Mouse (Mus musculus) brain, adult 2 months (tissue): ENCODE measurements at regions not wholly inside any gene's neighbourhood (a gene's known extent, or its start where the extent isn't known, plus 50 kb on each side); places are given as distances from the start of the nearest gene placed in this dataset.
"Not testable (repeated sequence)": the region's sequence is repeated elsewhere in the genome, so short reads cannot be mapped to it uniquely, and the experiment has no call there.

Experiments used
- DNase-seq: peaks from one replicate; pipeline ENCODE4 v3.0.0; 2011; ENCODE audit warnings: low read depth, low spot score

- DNase-seq, result peak; percentile 42
Measured at GRCm38 (mm10) chr17:82377176-82377592, 639.0 kb upstream of the Slc8a1 start.

GRCm38 (mm10) chr17:82367876-82368275 is 629.7 kb upstream of the Slc8a1 start:
- no peak for DNase-seq

DNA sequence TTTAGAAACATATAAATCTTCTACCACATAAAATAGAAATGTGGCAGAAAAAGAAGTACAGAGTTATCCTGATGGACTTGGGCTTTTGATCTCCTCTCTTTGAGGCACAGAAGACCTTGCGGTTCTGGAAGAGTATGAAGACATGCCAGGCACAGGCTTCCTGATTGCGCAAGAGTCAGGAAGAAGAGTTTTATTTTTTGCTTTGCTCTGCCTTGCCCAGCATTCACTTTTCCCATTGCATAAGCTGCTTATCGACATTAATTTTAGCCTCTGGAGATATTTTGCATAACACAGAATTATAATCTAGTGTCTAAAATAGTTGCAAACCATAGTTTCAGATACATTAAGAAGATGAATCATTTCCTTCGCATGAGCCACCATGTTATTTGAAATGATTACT is 627.8 kb upstream of the Slc8a1 start:
- DNase-seq, result peak; percentile 58

DNA sequence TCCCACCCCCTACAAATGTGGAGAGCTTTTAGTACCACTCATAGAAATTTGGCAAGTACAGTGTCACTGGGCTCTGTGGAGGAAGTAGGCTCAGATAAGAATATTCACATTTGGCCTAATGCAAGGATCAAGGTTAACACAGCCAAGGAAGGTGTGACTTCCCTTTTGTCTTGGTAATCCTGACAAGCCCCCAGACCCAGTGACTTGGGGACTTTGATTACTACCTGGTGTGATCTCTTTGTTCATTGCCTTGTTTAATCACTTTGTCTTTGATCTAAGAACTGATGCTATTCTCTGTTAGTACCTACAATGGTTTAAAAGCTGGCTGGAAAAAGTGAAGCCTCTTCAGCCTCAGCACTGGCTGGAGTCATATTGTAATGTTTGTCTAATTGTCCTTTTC is 610.5 kb upstream of the Slc8a1 start:
- no peak for DNase-seq

DNA sequence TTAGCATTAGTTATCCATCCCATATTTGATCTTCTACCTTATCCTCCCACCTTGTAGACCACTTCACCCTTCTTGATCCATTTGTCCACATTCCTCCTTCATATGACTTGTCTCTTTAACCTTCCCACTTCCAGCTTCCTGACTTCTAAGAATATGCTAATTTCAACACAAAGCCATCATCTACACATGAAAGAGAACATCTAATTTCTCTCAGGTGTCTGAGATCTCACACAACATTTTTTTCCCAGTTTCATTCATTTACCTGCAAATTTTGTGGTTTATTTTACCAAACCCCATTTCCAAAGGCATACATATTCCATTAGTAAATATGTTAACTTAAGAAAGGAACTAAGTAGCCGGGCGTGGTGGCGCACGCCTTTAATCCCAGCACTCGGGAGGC is 593.3 kb upstream of the Slc8a1 start:
- no peak for DNase-seq

- DNase-seq, result no peak
Measured at GRCm38 (mm10) chr17:82312191-82312590, 574.0 kb upstream of the Slc8a1 start.

GRCm38 (mm10) chr17:82306347-82306746 is 568.2 kb upstream of the Slc8a1 start:
- DNase-seq, result peak; percentile 42

- DNase-seq, result no peak
Measured at GRCm38 (mm10) chr17:82277728-82278127, 539.6 kb upstream of the Slc8a1 start.

DNA sequence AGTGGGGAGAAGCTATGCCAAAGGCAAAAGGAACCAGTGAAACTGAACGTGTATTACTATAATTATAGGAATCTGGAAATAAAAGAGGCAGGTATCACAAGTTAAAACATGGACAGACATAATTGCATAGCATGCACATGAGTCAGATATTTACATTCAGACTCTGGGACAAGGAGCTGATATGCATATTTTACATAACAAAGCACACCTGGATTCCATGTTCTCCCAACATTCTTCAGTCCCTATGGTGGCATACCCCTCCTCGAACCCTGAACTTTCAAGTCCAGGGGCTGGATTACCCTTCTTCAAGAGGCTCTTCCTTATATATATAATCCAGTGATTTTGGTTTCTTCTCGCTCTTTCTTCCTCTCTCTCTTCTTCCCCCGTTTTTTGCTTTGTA is 535.8 kb upstream of the Slc8a1 start:
- DNase-seq, result no peak

DNA sequence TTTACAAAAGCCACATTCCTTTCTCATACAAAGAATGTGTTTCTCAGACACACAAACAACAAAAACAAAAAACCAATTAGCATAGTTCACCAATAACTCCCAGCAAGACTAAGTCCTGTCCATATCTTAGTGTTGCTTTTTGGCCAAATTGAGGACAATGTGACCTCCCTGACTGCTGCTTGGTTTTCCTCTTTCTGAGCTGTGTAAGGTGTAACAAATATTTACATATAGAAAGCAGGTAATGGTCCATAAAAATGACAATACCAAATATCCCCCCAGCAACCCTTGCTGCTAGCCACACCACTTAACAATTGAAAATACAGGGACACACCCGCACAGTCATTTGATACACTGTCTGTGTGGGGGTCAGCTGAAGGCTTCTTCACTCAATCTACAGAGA is 534.7 kb upstream of the Slc8a1 start:
- DNase-seq, result no peak

DNA sequence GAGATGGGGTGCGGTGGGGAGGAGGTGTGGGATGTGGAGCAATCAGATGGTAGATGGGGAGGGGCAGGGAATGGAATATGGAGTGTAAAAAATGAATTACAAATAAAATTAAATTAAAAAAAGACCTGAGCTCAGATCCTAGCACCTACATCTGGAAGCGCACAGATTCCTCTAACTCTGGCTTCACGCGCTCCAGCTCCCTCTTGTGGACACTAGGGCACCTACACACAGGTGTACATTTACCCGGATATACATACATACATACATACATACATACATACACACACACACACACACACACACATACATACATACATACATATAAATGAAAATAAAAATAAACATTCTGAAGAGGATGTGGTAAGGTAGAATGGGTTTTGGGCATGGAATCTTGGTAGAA is 528.7 kb upstream of the Slc8a1 start:
- not testable (repeated sequence) for DNase-seq

DNA sequence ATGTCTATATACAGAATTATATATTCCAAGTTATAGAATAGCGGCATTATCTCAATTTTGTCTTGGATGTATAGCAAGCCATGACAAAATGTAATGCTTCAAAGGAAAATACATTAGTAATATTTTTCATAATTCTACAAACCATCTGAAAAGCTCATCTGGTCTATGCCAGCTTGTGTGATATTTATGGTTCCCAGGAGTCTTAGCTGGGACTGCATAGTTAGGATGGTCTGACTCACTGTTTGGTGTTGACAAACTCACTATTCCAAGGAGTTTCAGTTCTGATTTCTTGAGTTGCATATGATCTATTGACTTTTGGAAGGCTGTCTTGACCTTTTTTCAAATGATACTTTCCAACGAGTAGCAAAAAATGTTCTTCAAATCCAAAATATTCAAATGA is 514.2 kb upstream of the Slc8a1 start:
- DNase-seq, result peak; percentile 31

GRCm38 (mm10) chr17:82251841-82252240 is 513.7 kb upstream of the Slc8a1 start:
- peak; percentile 20 for DNase-seq

DNA sequence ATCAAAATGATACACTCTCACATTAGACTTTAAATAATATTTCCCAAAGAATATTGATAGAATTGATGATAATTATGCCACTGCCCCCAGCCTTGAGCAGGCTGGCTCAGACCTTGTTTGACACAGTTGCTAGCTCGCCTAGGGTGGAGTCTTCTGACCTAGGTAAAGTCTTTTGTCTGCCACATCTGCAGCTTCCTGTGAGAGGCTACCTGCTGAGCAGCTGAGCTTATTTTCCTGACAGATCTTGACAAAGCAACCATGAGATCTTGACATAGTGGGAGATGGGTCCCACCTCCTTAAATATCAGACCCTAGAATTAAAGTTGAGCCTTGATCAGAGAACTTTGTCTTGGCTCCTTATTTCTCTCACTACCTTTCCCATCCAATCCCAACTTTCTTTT is 500.2 kb upstream of the Slc8a1 start:
- no peak for DNase-seq

- no peak for DNase-seq
Measured at GRCm38 (mm10) chr17:82237456-82237855, 499.3 kb upstream of the Slc8a1 start.

GRCm38 (mm10) chr17:82215728-82216623 is 477.8 kb upstream of the Slc8a1 start:
- DNase-seq, result no peak

- no peak for DNase-seq
Measured at GRCm38 (mm10) chr17:82199981-82200380, 461.8 kb upstream of the Slc8a1 start.

- no peak for DNase-seq
Measured at GRCm38 (mm10) chr17:82199031-82199642, 461.0 kb upstream of the Slc8a1 start.

DNA sequence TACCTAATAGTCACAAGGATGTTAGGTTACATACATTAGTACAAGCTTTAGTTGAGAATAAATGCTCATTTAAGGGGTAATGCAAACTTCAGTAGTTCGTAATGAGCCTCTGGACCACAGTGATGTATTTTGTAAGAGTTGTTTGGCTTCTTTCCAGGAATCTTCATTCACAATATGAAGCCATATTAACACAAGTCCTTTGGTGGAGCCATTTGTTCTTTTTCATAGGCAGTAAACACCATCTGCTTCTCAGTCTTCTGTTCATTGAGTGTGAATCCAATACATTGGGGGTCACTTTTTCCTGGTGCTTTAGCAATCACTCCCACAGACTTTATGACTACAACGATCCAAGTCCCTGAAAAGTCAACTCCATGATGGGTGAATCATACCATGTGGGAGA is 446.1 kb upstream of the Slc8a1 start:
- DNase-seq, result peak; percentile 26

GRCm38 (mm10) chr17:82171216-82171615 is 433.0 kb upstream of the Slc8a1 start:
- DNase-seq, result no peak

DNA sequence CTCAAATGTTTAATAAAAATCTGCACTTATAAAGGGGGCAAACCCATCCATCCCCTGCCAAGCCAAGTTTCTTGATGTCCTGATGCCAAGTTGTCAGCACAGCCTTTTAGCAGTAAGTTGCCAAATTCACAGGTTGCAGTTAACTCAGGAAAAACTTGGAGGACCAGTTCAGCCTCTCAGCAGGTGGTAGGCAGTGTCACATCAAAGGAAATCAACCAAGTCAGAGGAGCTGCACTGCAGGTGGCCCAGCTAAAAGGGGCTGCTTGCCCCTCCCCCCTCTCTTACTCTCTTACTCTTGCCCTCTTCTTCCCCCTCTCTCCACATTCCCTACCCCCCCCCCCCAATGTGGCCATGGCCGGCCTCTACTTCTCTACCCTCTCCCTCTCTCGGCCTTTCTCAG is 415.3 kb upstream of the Slc8a1 start:
- no peak for DNase-seq

- no peak for DNase-seq
Measured at GRCm38 (mm10) chr17:82134843-82135242, 396.7 kb upstream of the Slc8a1 start.

DNA sequence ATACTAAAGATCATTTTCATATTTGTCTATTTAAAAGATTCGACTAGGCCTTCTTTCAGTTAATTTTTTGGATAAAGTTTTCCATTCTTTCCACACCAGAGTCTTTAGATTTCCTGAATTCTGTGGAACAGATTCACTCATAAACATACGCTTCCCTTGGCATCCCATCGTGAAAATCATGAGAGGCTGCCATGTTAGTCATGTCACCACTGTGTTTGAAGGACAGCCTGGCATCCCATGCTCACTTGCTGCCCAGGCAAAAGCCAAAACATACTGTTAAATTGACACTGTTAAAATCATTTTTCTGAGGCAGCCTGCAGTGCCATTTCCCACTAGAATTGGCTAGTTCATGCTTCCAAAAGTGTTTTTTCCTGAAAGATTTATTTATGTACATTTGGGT is 394.8 kb upstream of the Slc8a1 start:
- no peak for DNase-seq
